Mouse (Mus musculus) stomach, postnatal 0 days (tissue): Measurements from ENCODE around the gene Tmem30b. TPM values are rescaled to one million over a fixed set of nuclear protein-coding genes. Genes with fewer than 3 reads are reported as not detected.
"Not testable (repeated sequence)": the region's sequence is repeated elsewhere in the genome, so short reads cannot be mapped to it uniquely, and the experiment has no call there.

Source experiments
- ATAC-seq: fragments of 200-750 bp; cut with Nextera tagmentation; 2 replicates; pipeline ENCODE4 v1.8.0; 2017; ENCODE audit not compliant: low FRiP score, low TSS enrichment
- DNase-seq: peaks from one replicate; pipeline ENCODE4 v3.0.0-alpha.2; 2016; ENCODE audit warnings: low spot score
- H3K27ac ChIP-seq: fragments of 300-500 bp; sonication (generic); replicated peaks from 2 replicates; pipeline ENCODE4 v1.5.1; 2014; ENCODE audit warnings: mild to moderate bottlenecking, control low read depth
- H3K27me3 ChIP-seq: fragments of 300-500 bp; sonication (generic); 2 replicates; pipeline ENCODE4 v1.6.1; 2014; ENCODE audit warnings: low read length; ENCODE audit not compliant: control insufficient read depth, insufficient read depth
- H3K36me3 ChIP-seq: fragments of 300-500 bp; sonication (generic); 2 replicates; pipeline ENCODE4 v1.6.1; 2014; ENCODE audit warnings: low read length, mixed read lengths; ENCODE audit not compliant: control insufficient read depth, insufficient read depth
- H3K4me1 ChIP-seq: fragments of 300-500 bp; sonication (generic); replicated peaks from 2 replicates; pipeline ENCODE4 v1.6.1; 2014; ENCODE audit warnings: antibody characterized with exemption; ENCODE audit not compliant: control insufficient read depth, insufficient read depth
- H3K4me2 ChIP-seq: fragments of 300-500 bp; sonication (generic); replicated peaks from 2 replicates; pipeline ENCODE4 v1.6.1; 2014; ENCODE audit warnings: low read depth, mild to moderate bottlenecking, control low read depth, moderate library complexity
- H3K4me3 ChIP-seq: fragments of 300-500 bp; sonication (generic); 2 replicates; pipeline ENCODE4 v1.5.1; 2014; ENCODE audit warnings: low read depth, low read length, control low read depth
- H3K9ac ChIP-seq: fragments of 300-500 bp; sonication (generic); 2 replicates; pipeline ENCODE4 v1.6.1; 2014; ENCODE audit warnings: mild to moderate bottlenecking, low read length, control low read depth, mixed read lengths
- H3K9me3 ChIP-seq: fragments of 300-500 bp; sonication (generic); 2 replicates; pipeline ENCODE4 v1.6.1; 2016; ENCODE audit warnings: low read length; ENCODE audit not compliant: control insufficient read depth
- CTCF ChIP-seq: IDR thresholded peaks from 2 replicates; pipeline ENCODE4 v1.5.1; 2016; ENCODE audit warnings: antibody characterized with exemption, low read depth, mild to moderate bottlenecking, moderate library complexity
- EP300 ChIP-seq: optimal IDR thresholded peaks from 2 replicates; pipeline ENCODE3; 2016; ENCODE audit warnings: antibody characterized with exemption
- WGBS: fragments of 180-500 bp; shearing (Covaris S2); extraction: QIAGEN DNeasy Blood & Tissue Kit; methylation state at CpG from one replicate; pipeline ENCODE4 v1.1.7; 2014; 5-methylcytosine and 5-hydroxymethylcytosine counted together
- polyA plus RNA-seq: library from polyadenylated mRNA; unstranded; fragments of >200 nt; fragmentation: Nextera tagmentation; extraction: Ambion mirVana; gene quantifications from 2 replicates; pipeline ENCODE4 v1.2.1, GENCODE M21; 2015

Gene Tmem30b
- polyA plus RNA-seq, 1 experiment from 2014 or later = 78.3 TPM

DNA sequence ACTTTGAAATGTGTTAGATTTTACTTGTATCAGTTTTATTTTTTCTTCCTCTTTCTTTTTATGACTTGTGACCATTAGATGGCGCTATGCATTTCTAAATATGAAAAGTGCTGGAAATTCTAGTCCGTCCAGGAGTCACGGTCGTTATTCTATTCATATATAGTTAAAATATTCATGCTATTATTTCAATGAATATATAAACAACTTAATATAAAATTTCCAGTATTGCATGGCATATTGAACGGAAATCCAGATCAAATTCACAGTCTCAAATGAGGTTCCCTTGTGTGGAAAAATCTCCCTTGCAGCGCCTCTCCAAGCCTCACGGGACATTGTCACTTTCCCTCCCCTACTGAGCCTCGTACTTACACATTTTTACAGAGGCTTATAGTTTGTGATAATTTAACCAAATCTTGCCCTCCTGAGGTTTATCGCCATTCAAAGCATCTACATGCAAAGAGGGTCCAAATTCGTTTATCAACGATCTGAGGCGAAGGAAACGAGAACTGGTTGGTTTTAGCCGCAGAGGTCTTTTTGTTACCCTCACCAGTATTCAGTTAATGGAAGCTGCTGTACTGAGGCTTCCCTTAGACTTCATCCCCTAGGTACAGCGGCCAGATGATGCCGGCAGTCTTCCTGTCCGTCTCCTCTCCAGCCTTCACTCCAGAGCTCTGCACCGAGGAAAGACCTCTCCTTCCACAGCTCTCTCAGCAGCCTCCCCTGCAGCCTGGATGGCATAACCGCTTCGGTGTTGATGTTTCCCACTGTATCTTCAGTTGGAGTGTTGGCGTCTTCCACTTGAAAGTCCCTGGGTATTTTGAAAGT lies 18.8 kb upstream of the Tmem30b start:
- no peaks in the 10 kb centered on the region for H3K27me3 ChIP-seq
- TF ChIP-seq EP300 = no peak
- peak; percentile 73 for TF ChIP-seq CTCF
- H3K4me1 ChIP-seq = no peaks in the 10 kb centered on the region
- H3K9me3 ChIP-seq = no peaks in the 10 kb centered on the region
- no peak overlapping the region for H3K9ac ChIP-seq
- H3K4me3 ChIP-seq = peak overlapping the region; percentile 35
- ATAC-seq = no peak
- peak overlapping the region; percentile 53 for H3K4me2 ChIP-seq
- no peak for DNase-seq
- no peak overlapping the region for H3K27ac ChIP-seq
- H3K36me3 ChIP-seq = no peaks in the 10 kb centered on the region
- 20% methylated on average over 21 of the region's 21 CpGs for WGBS

- no peak for DNase-seq
- TF ChIP-seq CTCF = no peak
- TF ChIP-seq EP300 = no peak
Measured at GRCm38 (mm10) chr12:73564176-73564575, 18.0 kb upstream of the Tmem30b start.

GRCm38 (mm10) chr12:73563122-73563521 lies 16.9 kb upstream of the Tmem30b start:
- H3K27ac ChIP-seq, H3K9ac ChIP-seq, H3K4me3 ChIP-seq, H3K27me3 ChIP-seq, DNase-seq, H3K4me1 ChIP-seq, H3K9me3 ChIP-seq, H3K36me3 ChIP-seq, H3K4me2 ChIP-seq, ATAC-seq: not testable (repeated sequence)
- WGBS = 84% methylated on average over 6 of the region's 6 CpGs

More at GRCm38 (mm10) chr12:73564176-73564575, 18.0 kb upstream of the Tmem30b start:
- no peak overlapping the region for H3K9ac ChIP-seq
- no peaks in the 10 kb centered on the region for H3K4me1 ChIP-seq
- no peak for ATAC-seq
- H3K4me3 ChIP-seq = no peak overlapping the region
- no peaks in the 10 kb centered on the region for H3K9me3 ChIP-seq
- H3K27me3 ChIP-seq = no peaks in the 10 kb centered on the region
- H3K4me2 ChIP-seq = no peak overlapping the region
- 26% methylated on average over 10 of the region's 10 CpGs for WGBS
- H3K27ac ChIP-seq = no peak overlapping the region
- no peaks in the 10 kb centered on the region for H3K36me3 ChIP-seq

GRCm38 (mm10) chr12:73560091-73560490 lies 13.9 kb upstream of the Tmem30b start:
- Histone ChIP-seq H3K4me1 (no peaks in the 10 kb centered on the region), H3K9ac (no peak overlapping the region), H3K9me3 (no peaks in the 10 kb centered on the region), H3K4me3 (no peak overlapping the region), H3K36me3 (no peaks in the 10 kb centered on the region), H3K27ac (no peak overlapping the region), H3K4me2 (no peak overlapping the region), H3K27me3 (no peaks in the 10 kb centered on the region)
- no peak for DNase-seq
- no peak for ATAC-seq
- TF ChIP-seq CTCF (peak; percentile 69), EP300 (no peak)
- WGBS = 48% methylated on average over 7 of the region's 7 CpGs

- Histone ChIP-seq H3K9me3 (no peaks in the 10 kb centered on the region), H3K4me1 (no peaks in the 10 kb centered on the region), H3K27me3 (no peaks in the 10 kb centered on the region), H3K27ac (no peak overlapping the region), H3K4me3 (no peak overlapping the region), H3K36me3 (no peaks in the 10 kb centered on the region), H3K4me2 (no peak overlapping the region), H3K9ac (no peak overlapping the region)
- 88% methylated on average over 20 of the region's 20 CpGs for WGBS
- DNase-seq = no peak
- no peak for ATAC-seq
- TF ChIP-seq EP300 = no peak
Measured at GRCm38 (mm10) chr12:73558525-73559195, 12.5 kb upstream of the Tmem30b start.

- no peaks in the 10 kb centered on the region for H3K9me3 ChIP-seq
- H3K27me3 ChIP-seq = no peaks in the 10 kb centered on the region
- H3K27ac ChIP-seq = no peak overlapping the region
- ATAC-seq (peak; percentile 88), DNase-seq (peak; percentile 66)
- no peak overlapping the region for H3K4me3 ChIP-seq
- TF ChIP-seq CTCF (peak; percentile 90), EP300 (no peak)
- H3K36me3 ChIP-seq = no peaks in the 10 kb centered on the region
- 4% methylated on average over 5 of the region's 5 CpGs for WGBS
- no peaks in the 10 kb centered on the region for H3K4me1 ChIP-seq
- H3K4me2 ChIP-seq = no peak overlapping the region
- no peak overlapping the region for H3K9ac ChIP-seq
Measured at GRCm38 (mm10) chr12:73554155-73554554, 8.0 kb upstream of the Tmem30b start.
